8 mouse cellular contexts compared by ENCODE assay signal in genomic region chr10:85127395-85128287, GRCm38 (mm10). TPM values are rescaled to one million over a fixed set of nuclear protein-coding genes. Genes with fewer than 3 reads are reported as not detected.
DNase-seq lines count a peak whose midpoint lies in the region; ATAC-seq and TF ChIP-seq lines count a peak whose summit lies in the region.

Mterf2 (minus strand) TSS chr10:85128027.

- no peaks in the 10 kb centered on the region for H3K9me3 ChIP-seq in forebrain, embryonic 10.5 days
- no peaks in the 10 kb centered on the region for H3K9me3 ChIP-seq in heart, embryonic 15.5 days (replicated peaks)
- no peaks in the 10 kb centered on the region for H3K9me3 ChIP-seq in liver, embryonic 14.5 days (ENCODE audit: control insufficient read depth, low read length)
- H3K9me3 ChIP-seq in neural tube, embryonic 11.5 days (ENCODE audit: control insufficient read depth, low read length) = no peaks in the 10 kb centered on the region
- no peaks in the 10 kb centered on the region for H3K9me3 ChIP-seq in stomach, postnatal 0 days (ENCODE audit: control insufficient read depth, low read length)

- H3K27me3 ChIP-seq in forebrain, embryonic 10.5 days (ENCODE audit: poor library complexity, severe bottlenecking) = no peaks in the 10 kb centered on the region
- H3K27me3 ChIP-seq in heart, embryonic 15.5 days = no peaks in the 10 kb centered on the region
- H3K27me3 ChIP-seq in liver, embryonic 14.5 days (ENCODE audit: control insufficient read depth, insufficient read depth, low read length) = no peaks in the 10 kb centered on the region
- no peaks in the 10 kb centered on the region for H3K27me3 ChIP-seq in neural tube, embryonic 11.5 days (ENCODE audit: control insufficient read depth, insufficient read depth, low read length)
- no peaks in the 10 kb centered on the region for H3K27me3 ChIP-seq in stomach, postnatal 0 days (ENCODE audit: control insufficient read depth, insufficient read depth, low read length)

- TF ChIP-seq CTCF in liver, embryonic 14.5 days (IDR thresholded peaks at IDR 0.05; ENCODE audit: low read depth) = peak; percentile 44
- peak; percentile 62 for TF ChIP-seq CTCF in stomach, postnatal 0 days (IDR thresholded peaks at IDR 0.05; ENCODE audit: low read depth)

- ATAC-seq in heart, embryonic 15.5 days (replicated peaks; ENCODE audit: insufficient number of reproducible peaks, insufficient read depth, low FRiP score, low read depth) = peak; percentile 100
- ATAC-seq in liver, embryonic 14.5 days (ENCODE audit: insufficient read depth) = peak; percentile 100
- peak; percentile 100 for ATAC-seq in neural tube, embryonic 11.5 days (ENCODE audit: insufficient read depth, low FRiP score, low TSS enrichment)
- ATAC-seq in stomach, postnatal 0 days (ENCODE audit: low FRiP score, low TSS enrichment) = peak; percentile 99

- peaks cover 42% of the 10 kb centered on the region for H3K36me3 ChIP-seq in forebrain, embryonic 10.5 days (replicated peaks)
- H3K36me3 ChIP-seq in heart, embryonic 15.5 days = peaks cover 2% of the 10 kb centered on the region; the same call in 1 of the 2 replicates
- H3K36me3 ChIP-seq in liver, embryonic 14.5 days (replicated peaks; ENCODE audit: control insufficient read depth, insufficient read depth, low read depth) = no peaks in the 10 kb centered on the region
- no peaks in the 10 kb centered on the region; the same call in 1 of the 2 replicates for H3K36me3 ChIP-seq in neural tube, embryonic 11.5 days (ENCODE audit: control insufficient read depth, insufficient read depth, low read length)
- H3K36me3 ChIP-seq in stomach, postnatal 0 days (ENCODE audit: control insufficient read depth, insufficient read depth, low read length) = peaks cover under 1% of the 10 kb centered on the region; the same call in 1 of the 2 replicates

- 7% methylated on average over 20 of the region's 20 CpGs for WGBS in forebrain, embryonic 10.5 days
- WGBS in heart, embryonic 15.5 days = 8% methylated on average over 20 of the region's 20 CpGs
- WGBS in liver, embryonic 14.5 days (ENCODE audit: insufficient replicate concordance) = 6% methylated on average over 20 of the region's 20 CpGs
- 9% methylated on average over 20 of the region's 20 CpGs for WGBS in neural tube, embryonic 11.5 days
- WGBS in stomach, postnatal 0 days = 6% methylated on average over 20 of the region's 20 CpGs

- TF ChIP-seq EP300 in liver, embryonic 14.5 days (IDR thresholded peaks at IDR 0.05; ENCODE audit: low read depth) = no peak
- TF ChIP-seq EP300 in stomach, postnatal 0 days (optimal IDR thresholded peaks at IDR 0.05) = no peak

- peak; percentile 83 to 89 for DNase-seq in CD8-positive naive resting alpha-beta T cell, adult 2 months (ENCODE audit: low read depth in 2 of 2, low spot score in 2 of 2)
- peak; percentile 91 for DNase-seq in c-Kit-positive CD71-negative TER-119-negative erythroid progenitor cells, embryonic 14.5 days (ENCODE audit: low read depth)
- peak; percentile 90 for DNase-seq in forebrain, embryonic 10.5 days (ENCODE audit: extremely low spot score, low spot score)
- peak; percentile 97 to 98 for DNase-seq in kidney, postnatal 25 days
- peak; percentile 95 to 97 (median 96) for DNase-seq in liver, embryonic 14.5 days (ENCODE audit: low read depth in 3 of 3, low spot score in 3 of 3)
- peak; percentile 92 for DNase-seq in neural tube, embryonic 11.5 days (ENCODE audit: low spot score)
- peak; percentile 93 for DNase-seq in stomach, postnatal 0 days (ENCODE audit: low spot score)

- H3K4me2 ChIP-seq in heart, embryonic 15.5 days = peak within 1 kb of the TSS; percentile 70
- H3K4me2 ChIP-seq in liver, embryonic 14.5 days (ENCODE audit: low read depth) = peak within 1 kb of the TSS; percentile 79
- peak within 1 kb of the TSS; percentile 49 for H3K4me2 ChIP-seq in neural tube, embryonic 11.5 days (ENCODE audit: low read depth)
- H3K4me2 ChIP-seq in stomach, postnatal 0 days (replicated peaks; ENCODE audit: low read depth) = peak within 1 kb of the TSS; percentile 62

- peaks cover 21% of the 10 kb centered on the region for H3K4me1 ChIP-seq in forebrain, embryonic 10.5 days
- H3K4me1 ChIP-seq in heart, embryonic 15.5 days (replicated peaks) = peaks cover 14% of the 10 kb centered on the region
- H3K4me1 ChIP-seq in liver, embryonic 14.5 days (replicated peaks; ENCODE audit: control insufficient read depth in 2 of 2, insufficient read depth in 2 of 2, low read length in 1 of 2) = peaks cover 5 to 9% of the 10 kb centered on the region in 2 experiments; a peak in 3 of 4 replicates
- H3K4me1 ChIP-seq in neural tube, embryonic 11.5 days (ENCODE audit: control insufficient read depth, insufficient read depth, low read length) = peaks cover 4% of the 10 kb centered on the region
- H3K4me1 ChIP-seq in stomach, postnatal 0 days (replicated peaks; ENCODE audit: control insufficient read depth, insufficient read depth) = no peaks in the 10 kb centered on the region

- peak within 1 kb of the TSS; percentile 71 for H3K9ac ChIP-seq in heart, embryonic 15.5 days
- H3K9ac ChIP-seq in liver, embryonic 14.5 days (replicated peaks) = peak within 1 kb of the TSS; percentile 51
- peak within 1 kb of the TSS; percentile 68 for H3K9ac ChIP-seq in neural tube, embryonic 11.5 days (ENCODE audit: low read length)
- H3K9ac ChIP-seq in stomach, postnatal 0 days (ENCODE audit: low read length) = peak within 1 kb of the TSS; percentile 63

- peak within 1 kb of the TSS; percentile 86 for H3K27ac ChIP-seq in forebrain, embryonic 10.5 days
- peak within 1 kb of the TSS; percentile 48 for H3K27ac ChIP-seq in heart, embryonic 15.5 days
- H3K27ac ChIP-seq in liver, embryonic 14.5 days = no peak within 1 kb of the TSS
- H3K27ac ChIP-seq in neural tube, embryonic 11.5 days (ENCODE audit: low read depth, low read length) = 0 out of 2 replicates have a peak within 1 kb of the TSS, but pooled peaks have one; percentile 17
- H3K27ac ChIP-seq in stomach, postnatal 0 days (replicated peaks) = no peak within 1 kb of the TSS

- peak within 1 kb of the TSS; percentile 71 for H3K4me3 ChIP-seq in forebrain, embryonic 10.5 days
- H3K4me3 ChIP-seq in heart, embryonic 15.5 days = peak within 1 kb of the TSS; percentile 77
- H3K4me3 ChIP-seq in liver, embryonic 14.5 days (ENCODE audit: insufficient read depth in 1 of 2, low read depth in 2 of 2, low read length in 2 of 2) = peak within 1 kb of the TSS; percentile 55 to 67
- peak within 1 kb of the TSS; percentile 66 for H3K4me3 ChIP-seq in neural tube, embryonic 11.5 days (ENCODE audit: low read depth, low read length)
- H3K4me3 ChIP-seq in stomach, postnatal 0 days (ENCODE audit: low read depth, low read length) = peak within 1 kb of the TSS; percentile 64

RNA-seq across cellular contexts. Expression of gene Mterf2, which starts in this region (rescaled TPM):
- polyA plus RNA-seq in forebrain, embryonic 10.5 days (2016; fragmentation: Nextera tagmentation; extraction: Ambion mirVana) = 24.1 and 24.2 TPM in 2 replicates
- 12.2 and 12.5 TPM in 2 replicates for polyA plus RNA-seq in heart, embryonic 15.5 days (2015; fragmentation: Nextera tagmentation; extraction: Ambion mirVana)
- 2.5 and 4.4 TPM in 2 replicates for polyA plus RNA-seq in liver, embryonic 14.5 days (2012; rRNA removed)
- 5.2 and 6.4 TPM in 2 replicates for polyA plus RNA-seq in liver, embryonic 14.5 days (2014; fragmentation: Nextera tagmentation; extraction: Ambion mirVana)
- polyA plus RNA-seq in neural tube, embryonic 11.5 days (2014; fragmentation: Nextera tagmentation; extraction: Ambion mirVana) = 35.9 and 38.8 TPM in 2 replicates
- polyA plus RNA-seq in stomach, postnatal 0 days (2015; fragmentation: Nextera tagmentation; extraction: Ambion mirVana) = 5.4 and 7.2 TPM in 2 replicates

Comparison
In these comparisons a context has a peak if more than half of its experiments do, and no peak if none do; other contexts are left out.
1. H3K27ac ChIP-seq: peak in forebrain, embryonic 10.5 days (single experiment), heart, embryonic 15.5 days (single experiment) and neural tube, embryonic 11.5 days (single experiment); none in liver, embryonic 14.5 days (single experiment) and stomach, postnatal 0 days (single experiment).
2. Peak in every context shown above with its lines, with median percentiles within 50 percentile points of each other: DNase-seq, H3K4me3 ChIP-seq, ATAC-seq, H3K4me2 ChIP-seq and H3K9ac ChIP-seq.